Mouse (Mus musculus) liver, embryonic 11.5 days (tissue): ENCODE measurements around the gene Tubgcp5. TPM values are rescaled to one million over a fixed set of nuclear protein-coding genes. Genes with fewer than 3 reads are reported as not detected.
"Not testable (repeated sequence)": the region's sequence is repeated elsewhere in the genome, so short reads cannot be mapped to it uniquely, and the experiment has no call there.

Experiments
- ATAC-seq: fragments of 200-750 bp; cut with Nextera tagmentation; replicated peaks from 2 replicates; pipeline ENCODE4 v1.8.0; 2017; ENCODE audit warnings: moderate number of reproducible peaks, mild to moderate bottlenecking, moderate TSS enrichment, moderate library complexity; ENCODE audit not compliant: low FRiP score
- DNase-seq: peaks from one replicate; pipeline ENCODE4 v3.0.0-alpha.2; 2017; ENCODE audit warnings: low spot score
- H3K27ac ChIP-seq: fragments of 300-500 bp; sonication (generic); 2 replicates; pipeline ENCODE4 v1.5.1; 2014; ENCODE audit warnings: mild to moderate bottlenecking, low read depth, low read length, control low read depth
- H3K27me3 ChIP-seq: fragments of 300-500 bp; sonication (generic); replicated peaks from 2 replicates; pipeline ENCODE4 v1.6.1; 2014; ENCODE audit warnings: low read length, mixed read lengths; ENCODE audit not compliant: control insufficient read depth, insufficient read depth
- H3K36me3 ChIP-seq: fragments of 300-500 bp; sonication (generic); 2 replicates; pipeline ENCODE4 v1.6.1; 2014; ENCODE audit warnings: mild to moderate bottlenecking, low read length, moderate library complexity, mixed read lengths; ENCODE audit not compliant: control insufficient read depth, insufficient read depth
- H3K4me1 ChIP-seq: fragments of 300-500 bp; sonication (generic); replicated peaks from 2 replicates; pipeline ENCODE4 v1.6.1; 2014; ENCODE audit warnings: low read length, mixed read lengths; ENCODE audit not compliant: control insufficient read depth, insufficient read depth
- H3K4me2 ChIP-seq: fragments of 300-500 bp; sonication (generic); 2 replicates; pipeline ENCODE4 v1.6.1; 2014; ENCODE audit warnings: mild to moderate bottlenecking, control low read depth, moderate library complexity
- H3K4me3 ChIP-seq: fragments of 300-500 bp; sonication (generic); 2 replicates; pipeline ENCODE4 v1.5.1; 2014; ENCODE audit warnings: low read depth, low read length, control low read depth
- H3K9ac ChIP-seq: fragments of 300-500 bp; sonication (generic); 2 replicates; pipeline ENCODE4 v1.6.1; 2014; ENCODE audit warnings: low read depth, low read length, control low read depth
- H3K9me3 ChIP-seq: fragments of 300-500 bp; sonication (generic); 2 replicates; pipeline ENCODE4 v1.6.1; 2016; ENCODE audit warnings: low read length, inconsistent platforms, mixed read lengths; ENCODE audit not compliant: control insufficient read depth
- WGBS: fragments of 180-500 bp; shearing (Covaris S2); extraction: QIAGEN DNeasy Blood & Tissue Kit; methylation state at CpG from one replicate; pipeline ENCODE4 v1.1.7; 2014; 5-methylcytosine and 5-hydroxymethylcytosine counted together
- polyA plus RNA-seq: library from polyadenylated mRNA; unstranded; fragments of >200 nt; fragmentation: Nextera tagmentation; extraction: Ambion mirVana; gene quantifications from 2 replicates; pipeline ENCODE4 v1.2.1, GENCODE M21; 2014

Gene Tubgcp5
- 24.1 and 25.0 TPM in 2 replicates for polyA plus RNA-seq

- under 1% methylated on average over 51 of the region's 51 CpGs for WGBS
- H3K36me3 ChIP-seq = peaks cover 14% of the 10 kb centered on the region
- no peaks in the 10 kb centered on the region for H3K9me3 ChIP-seq
- H3K4me2 ChIP-seq = peak within 1 kb of the TSS; percentile 83
- peak within 1 kb of the TSS; percentile 88 for H3K4me3 ChIP-seq
- H3K27ac ChIP-seq = peak within 1 kb of the TSS; percentile 58
- H3K9ac ChIP-seq = peak within 1 kb of the TSS; percentile 91
- peak; percentile 95 for DNase-seq
- H3K4me1 ChIP-seq = peaks cover 6% of the 10 kb centered on the region
- H3K27me3 ChIP-seq = no peaks in the 10 kb centered on the region
- peak; percentile 98 for ATAC-seq
Observed at GRCm38 (mm10) chr7:55793952-55794603, at the start of gene Tubgcp5. Tubgcp5 (plus strand) TSS chr7:55794154.

DNA sequence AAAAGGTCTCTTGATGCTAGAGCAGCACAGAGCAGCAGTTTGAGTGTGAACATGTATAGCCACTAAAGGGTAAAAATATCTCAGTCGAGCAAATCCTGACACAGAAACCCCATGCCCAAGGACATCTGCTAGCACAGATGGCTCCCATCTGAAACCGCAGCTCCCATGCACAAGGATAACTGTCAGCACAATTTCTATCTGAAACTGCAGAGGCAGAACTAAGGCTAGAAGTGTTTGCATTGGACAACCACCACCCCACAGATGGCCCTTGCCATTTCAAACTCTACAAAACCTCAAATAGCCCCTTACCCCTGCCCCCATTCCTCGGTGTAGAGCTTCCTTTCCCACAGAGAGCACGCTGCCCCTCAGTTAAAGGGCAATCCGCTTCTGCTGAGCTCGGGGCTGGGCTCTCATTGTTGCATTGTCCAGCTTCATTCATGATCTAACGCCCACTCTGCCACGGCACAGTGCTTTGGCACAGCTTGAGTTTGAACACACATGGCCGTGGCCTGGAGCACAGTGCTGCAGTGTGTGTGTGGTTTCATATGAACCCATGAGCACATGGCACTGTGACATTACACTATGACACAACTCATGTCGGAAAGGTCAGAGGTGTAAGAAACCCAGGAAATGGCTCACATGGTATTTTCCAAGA, 49.3 kb upstream of the Tubgcp5 start:
- H3K4me3 ChIP-seq = no peak overlapping the region
- ATAC-seq (no peak), DNase-seq (no peak)
- no peaks in the 10 kb centered on the region for H3K9me3 ChIP-seq
- WGBS = 76% methylated on average over 10 of the region's 10 CpGs
- no peaks in the 10 kb centered on the region for H3K27me3 ChIP-seq
- H3K36me3 ChIP-seq = no peaks in the 10 kb centered on the region
- no peak overlapping the region for H3K4me2 ChIP-seq
- no peaks in the 10 kb centered on the region for H3K4me1 ChIP-seq
- no peak overlapping the region for H3K9ac ChIP-seq
- no peak overlapping the region for H3K27ac ChIP-seq

DNA sequence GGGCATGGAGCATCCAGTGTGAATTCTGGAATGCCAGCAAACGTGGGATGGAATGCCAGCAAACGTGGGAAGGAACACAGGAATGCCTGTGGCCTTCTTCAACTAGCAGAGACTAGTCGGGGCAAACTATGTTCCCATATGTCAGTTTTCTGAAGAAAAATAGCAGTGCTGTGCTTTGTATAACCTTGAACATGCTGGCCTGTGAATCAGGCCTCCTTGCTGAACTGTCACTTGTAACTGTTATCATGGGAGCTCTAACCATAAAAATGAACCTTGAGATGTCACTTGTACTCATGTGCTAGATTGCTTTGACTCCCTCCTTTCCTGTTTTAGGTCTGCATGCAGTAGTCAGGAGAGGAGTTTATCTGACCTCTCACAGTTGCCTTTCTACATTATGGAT, 43.1 kb upstream of the Tubgcp5 start:
- DNase-seq = no peak

GRCm38 (mm10) chr7:55759346-55759745, 34.6 kb upstream of the Tubgcp5 start:
- Histone ChIP-seq H3K4me2 (no peak overlapping the region), H3K9me3 (no peaks in the 10 kb centered on the region), H3K4me1 (no peaks in the 10 kb centered on the region), H3K36me3 (no peaks in the 10 kb centered on the region), H3K27ac (no peak overlapping the region), H3K27me3 (no peaks in the 10 kb centered on the region), H3K4me3 (no peak overlapping the region), H3K9ac (no peak overlapping the region)
- WGBS = 60% methylated on average over 3 of the region's 3 CpGs
- no peak for ATAC-seq
- no peak for DNase-seq

More for the DNA sequence above, 43.1 kb upstream of the Tubgcp5 start:
- Histone ChIP-seq H3K4me1 (no peaks in the 10 kb centered on the region), H3K27ac (no peak overlapping the region), H3K27me3 (no peaks in the 10 kb centered on the region), H3K9me3 (no peaks in the 10 kb centered on the region), H3K4me3 (no peak overlapping the region), H3K4me2 (no peak overlapping the region), H3K9ac (no peak overlapping the region), H3K36me3 (no peaks in the 10 kb centered on the region)
- no peak for ATAC-seq
- WGBS = 66% methylated on average over 3 of the region's 3 CpGs

GRCm38 (mm10) chr7:55767926-55768325, 26.0 kb upstream of the Tubgcp5 start, which contains the start of gene Siglech:
Siglech (plus strand) TSS chr7:55768178.
- no peaks in the 10 kb centered on the region for H3K27me3 ChIP-seq
- no peak within 1 kb of the TSS for H3K4me2 ChIP-seq
- ATAC-seq = no peak
- no peak within 1 kb of the TSS for H3K9ac ChIP-seq
- whole genome bisulfite sequencing = 22% methylated on average over 3 of the region's 3 CpGs
- H3K36me3 ChIP-seq = no peaks in the 10 kb centered on the region
- H3K4me3 ChIP-seq = no peak within 1 kb of the TSS
- DNase-seq = no peak
- H3K27ac ChIP-seq = no peak within 1 kb of the TSS
- no peaks in the 10 kb centered on the region for H3K9me3 ChIP-seq
- no peaks in the 10 kb centered on the region for H3K4me1 ChIP-seq

GRCm38 (mm10) chr7:55780011-55780410, 13.9 kb upstream of the Tubgcp5 start:
- Histone ChIP-seq H3K9me3 (no peaks in the 10 kb centered on the region), H3K36me3 (no peaks in the 10 kb centered on the region), H3K27me3 (no peaks in the 10 kb centered on the region), H3K27ac (no peak overlapping the region), H3K9ac (no peak overlapping the region), H3K4me2 (no peak overlapping the region), H3K4me3 (no peak overlapping the region), H3K4me1 (no peaks in the 10 kb centered on the region)
- 55% methylated on average over 4 of the region's 4 CpGs for WGBS
- ATAC-seq (no peak), DNase-seq (no peak)

DNA sequence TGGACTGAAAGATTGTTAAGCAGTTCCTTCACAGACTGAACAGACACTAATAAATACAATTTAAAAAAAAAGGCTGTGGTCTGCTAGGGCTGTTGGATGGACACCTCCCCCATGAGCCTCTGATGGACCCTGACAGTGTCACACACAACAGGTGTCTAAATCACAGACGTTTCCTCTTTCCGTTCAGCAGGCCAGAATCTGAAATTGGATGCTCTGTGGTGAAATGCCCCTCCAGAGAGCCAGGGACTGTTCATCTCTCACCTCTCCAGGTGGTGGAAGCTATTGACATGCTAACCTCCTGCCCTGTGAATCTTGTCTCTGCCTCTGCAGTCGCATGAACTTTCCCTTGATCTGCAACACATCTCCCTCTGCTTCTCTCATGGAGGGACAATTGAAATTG, 11.5 kb upstream of the Tubgcp5 start:
- H3K27ac ChIP-seq = no peak overlapping the region
- H3K4me3 ChIP-seq = no peak overlapping the region
- WGBS = 60% methylated on average over 3 of the region's 3 CpGs
- no peaks in the 10 kb centered on the region for H3K36me3 ChIP-seq
- H3K4me2 ChIP-seq = no peak overlapping the region
- no peaks in the 10 kb centered on the region for H3K27me3 ChIP-seq
- no peaks in the 10 kb centered on the region for H3K4me1 ChIP-seq
- no peak overlapping the region for H3K9ac ChIP-seq
- DNase-seq (no peak), ATAC-seq (no peak)
- no peaks in the 10 kb centered on the region for H3K9me3 ChIP-seq

DNA sequence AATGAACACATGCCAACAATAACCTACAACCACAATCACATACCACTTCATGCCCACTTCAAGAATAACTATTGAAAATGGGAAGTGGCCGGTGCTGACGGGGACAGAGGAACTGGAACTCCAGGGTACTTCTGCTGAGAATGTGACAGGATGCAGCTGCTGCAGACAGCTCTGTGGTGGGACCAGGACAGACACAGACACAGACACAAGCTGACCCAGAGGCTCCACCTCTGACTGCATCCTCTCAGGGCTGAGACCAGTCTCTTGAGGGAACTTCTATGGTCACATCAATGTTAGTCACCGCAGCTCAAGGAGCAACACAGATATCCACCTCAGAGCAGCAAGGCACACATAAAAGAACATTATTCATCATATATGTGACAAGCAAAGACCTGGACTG, 9.4 kb upstream of the Tubgcp5 start:
- H3K27me3 ChIP-seq = no peaks in the 10 kb centered on the region
- no peak overlapping the region for H3K4me3 ChIP-seq
- H3K27ac ChIP-seq = no peak overlapping the region
- H3K9me3 ChIP-seq = no peaks in the 10 kb centered on the region
- ATAC-seq (peak; percentile 49; the same call in 1 of the 2 replicates), DNase-seq (no peak)
- 27% methylated on average over 3 of the region's 3 CpGs for WGBS
- H3K4me2 ChIP-seq = no peak overlapping the region
- no peaks in the 10 kb centered on the region for H3K4me1 ChIP-seq
- H3K36me3 ChIP-seq = no peaks in the 10 kb centered on the region
- no peak overlapping the region for H3K9ac ChIP-seq

DNA sequence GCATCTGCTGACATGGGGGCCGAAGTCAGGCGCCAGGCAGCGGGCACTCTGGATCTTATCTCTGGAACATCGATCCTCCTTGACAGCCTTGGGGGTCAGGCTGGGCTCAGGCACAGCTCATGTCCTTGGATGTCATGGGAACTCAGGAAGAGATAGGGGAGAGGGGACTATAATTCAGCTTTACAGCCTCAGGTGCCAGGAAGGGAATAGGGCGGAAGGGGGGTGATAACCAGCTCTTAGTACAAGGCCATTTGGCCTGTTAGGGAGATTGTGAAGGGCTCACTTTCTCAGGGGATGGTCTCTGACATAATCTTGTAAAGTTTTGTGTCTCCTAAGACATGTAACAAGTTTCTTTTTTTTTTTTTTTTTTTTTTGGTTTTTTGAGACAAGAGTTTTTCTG, 3.4 kb upstream of the Tubgcp5 start:
- H3K4me2 ChIP-seq, H3K36me3 ChIP-seq, H3K27ac ChIP-seq, DNase-seq, H3K27me3 ChIP-seq, H3K9me3 ChIP-seq, ATAC-seq, H3K9ac ChIP-seq, H3K4me1 ChIP-seq, H3K4me3 ChIP-seq: not testable (repeated sequence)
- 46% methylated on average over 5 of the region's 5 CpGs for WGBS
